Mouse (Mus musculus) midbrain, embryonic 10.5 days (tissue): ENCODE results near the gene Pcyt1a. TPM values are rescaled to one million over a fixed set of nuclear protein-coding genes. Genes with fewer than 3 reads are reported as not detected.

Experiments used
- DNase-seq: peaks from one replicate; pipeline ENCODE4 v3.0.0-alpha.2; 2017; ENCODE audit warnings: low spot score
- H3K27ac ChIP-seq: fragments of 300-500 bp; sonication (generic); replicated peaks from 2 replicates; pipeline ENCODE4 v1.5.1; 2016; ENCODE audit warnings: mild to moderate bottlenecking
- H3K27me3 ChIP-seq: fragments of 300-500 bp; sonication (generic); 2 replicates; pipeline ENCODE4 v1.6.1; 2016; ENCODE audit warnings: low read depth, mild to moderate bottlenecking; ENCODE audit not compliant: poor library complexity, severe bottlenecking
- H3K36me3 ChIP-seq: fragments of 300-500 bp; sonication (generic); 2 replicates; pipeline ENCODE4 v1.6.1; 2016; ENCODE audit warnings: mild to moderate bottlenecking, moderate library complexity
- H3K4me1 ChIP-seq: fragments of 300-500 bp; sonication (generic); 2 replicates; pipeline ENCODE4 v1.6.1; 2016
- H3K4me3 ChIP-seq: fragments of 300-500 bp; sonication (generic); 2 replicates; pipeline ENCODE4 v1.5.1; 2016; ENCODE audit warnings: mild to moderate bottlenecking, moderate library complexity
- H3K9me3 ChIP-seq: fragments of 300-500 bp; sonication (generic); replicated peaks from 2 replicates; pipeline ENCODE4 v1.6.1; 2016; ENCODE audit warnings: mild to moderate bottlenecking
- WGBS: fragments of 180-500 bp; shearing (Covaris S2); methylation state at CpG from one replicate; pipeline ENCODE4 v1.1.7; 2016; 5-methylcytosine and 5-hydroxymethylcytosine counted together
- polyA plus RNA-seq: library from polyadenylated mRNA; unstranded; fragments of >200 nt; fragmentation: Nextera tagmentation; extraction: Ambion mirVana; gene quantifications from 2 replicates; pipeline ENCODE4 v1.2.1, GENCODE M21; 2016

Gene Pcyt1a
- polyA plus RNA-seq, 1 experiment from 2014 or later = 43.1 TPM

GRCm38 (mm10) chr16:32462950-32463349 is 32.2 kb downstream of the Pcyt1a start:
- DNase-seq = no peak
- Histone ChIP-seq H3K27me3 (no peaks in the 10 kb centered on the region), H3K27ac (no peak overlapping the region), H3K4me3 (no peak overlapping the region), H3K4me1 (no peaks in the 10 kb centered on the region), H3K36me3 (peaks cover 41% of the 10 kb centered on the region), H3K9me3 (no peaks in the 10 kb centered on the region)
- 96% methylated on average over 16 of the region's 16 CpGs for WGBS

- Histone ChIP-seq H3K27me3 (no peaks in the 10 kb centered on the region), H3K36me3 (peaks cover 46% of the 10 kb centered on the region), H3K4me3 (no peak overlapping the region), H3K9me3 (no peaks in the 10 kb centered on the region), H3K4me1 (no peaks in the 10 kb centered on the region), H3K27ac (no peak overlapping the region)
- DNase-seq = no peak
- WGBS = 92% methylated on average over 2 of the region's 2 CpGs
These were observed 32.7 kb downstream of the Pcyt1a start for GRCm38 (mm10) chr16:32463426-32463825.

DNA sequence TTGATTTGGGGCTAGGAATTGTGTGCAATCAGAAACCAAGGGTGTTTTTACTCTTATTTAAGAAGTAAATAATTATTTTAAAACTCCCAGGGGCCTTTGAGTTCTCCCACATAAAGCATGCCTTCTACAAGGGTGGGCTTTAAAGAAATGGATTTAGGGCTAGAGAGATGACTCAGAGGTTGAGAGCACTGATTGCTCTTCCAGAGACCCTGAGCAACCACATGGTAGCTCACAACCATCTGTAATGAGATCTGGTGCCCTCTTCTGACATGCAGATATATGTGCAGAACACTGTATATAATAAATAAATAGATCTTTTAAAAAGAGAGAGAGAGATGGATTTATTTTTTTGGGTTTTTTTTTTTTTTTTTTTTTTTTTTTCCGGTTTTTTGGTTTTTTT is 34.2 kb downstream of the Pcyt1a start:
- no peaks in the 10 kb centered on the region for H3K9me3 ChIP-seq
- H3K27me3 ChIP-seq = no peaks in the 10 kb centered on the region
- H3K4me3 ChIP-seq = no peak overlapping the region
- no peak for DNase-seq
- H3K27ac ChIP-seq = no peak overlapping the region
- peaks cover 57% of the 10 kb centered on the region for H3K36me3 ChIP-seq
- H3K4me1 ChIP-seq = no peaks in the 10 kb centered on the region
- 0% methylated on average over 1 of the region's 1 CpGs for WGBS

DNA sequence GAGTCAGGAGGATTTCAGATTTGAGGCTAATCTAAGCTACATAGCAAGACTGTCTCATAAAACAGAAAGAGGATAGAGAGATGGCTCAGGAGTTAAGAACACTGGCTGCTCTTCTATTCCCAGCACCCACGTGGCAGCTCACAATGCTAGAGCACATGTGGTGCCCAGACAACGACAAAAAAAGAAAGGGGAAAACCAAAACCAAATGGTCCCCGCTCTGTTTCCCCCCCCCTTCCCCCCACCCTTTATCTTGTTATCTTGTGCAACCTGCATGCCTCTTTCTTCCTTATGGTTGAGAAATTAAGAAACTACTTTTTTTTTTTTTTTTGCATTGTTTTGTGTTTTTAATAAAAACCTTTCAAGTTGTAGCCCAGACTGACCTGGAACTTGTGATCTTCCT is 37.8 kb downstream of the Pcyt1a start:
- WGBS = 83% methylated on average over 3 of the region's 3 CpGs
- peaks cover 78% of the 10 kb centered on the region for H3K36me3 ChIP-seq

GRCm38 (mm10) chr16:32469404-32470105 is 38.8 kb downstream of the Pcyt1a start:
- no peak overlapping the region for H3K27ac ChIP-seq
- H3K36me3 ChIP-seq = peaks cover 67% of the 10 kb centered on the region
- peaks cover 5% of the 10 kb centered on the region; the same call in 1 of the 2 replicates for H3K4me1 ChIP-seq
- 86% methylated on average over 5 of the region's 5 CpGs for WGBS
- no peak overlapping the region for H3K4me3 ChIP-seq
- H3K9me3 ChIP-seq = no peaks in the 10 kb centered on the region
- no peaks in the 10 kb centered on the region for H3K27me3 ChIP-seq
- DNase-seq = no peak

More for the DNA sequence above, 37.8 kb downstream of the Pcyt1a start:
- Histone ChIP-seq H3K4me3 (no peak overlapping the region), H3K27ac (no peak overlapping the region), H3K9me3 (no peaks in the 10 kb centered on the region), H3K27me3 (no peaks in the 10 kb centered on the region), H3K4me1 (peaks cover 5% of the 10 kb centered on the region; the same call in 1 of the 2 replicates)
- DNase-seq = no peak

GRCm38 (mm10) chr16:32472276-32473015 is 41.7 kb downstream of the Pcyt1a start:
- Histone ChIP-seq H3K27me3 (no peaks in the 10 kb centered on the region), H3K36me3 (peaks cover 53% of the 10 kb centered on the region), H3K4me1 (peaks cover 5% of the 10 kb centered on the region; the same call in 1 of the 2 replicates), H3K9me3 (no peaks in the 10 kb centered on the region), H3K4me3 (no peak overlapping the region), H3K27ac (no peak overlapping the region; the same call in 1 of the 2 replicates)
- WGBS = 86% methylated on average over 7 of the region's 7 CpGs
- no peak for DNase-seq

- Histone ChIP-seq H3K9me3 (no peaks in the 10 kb centered on the region), H3K4me3 (no peak overlapping the region), H3K27me3 (no peaks in the 10 kb centered on the region), H3K4me1 (peaks cover 3% of the 10 kb centered on the region; the same call in 1 of the 2 replicates), H3K27ac (no peak overlapping the region), H3K36me3 (peaks cover 8% of the 10 kb centered on the region)
- WGBS = 91% methylated on average over 6 of the region's 6 CpGs
- DNase-seq = no peak
These were observed 46.6 kb downstream of the Pcyt1a start for GRCm38 (mm10) chr16:32477315-32477714.

DNA sequence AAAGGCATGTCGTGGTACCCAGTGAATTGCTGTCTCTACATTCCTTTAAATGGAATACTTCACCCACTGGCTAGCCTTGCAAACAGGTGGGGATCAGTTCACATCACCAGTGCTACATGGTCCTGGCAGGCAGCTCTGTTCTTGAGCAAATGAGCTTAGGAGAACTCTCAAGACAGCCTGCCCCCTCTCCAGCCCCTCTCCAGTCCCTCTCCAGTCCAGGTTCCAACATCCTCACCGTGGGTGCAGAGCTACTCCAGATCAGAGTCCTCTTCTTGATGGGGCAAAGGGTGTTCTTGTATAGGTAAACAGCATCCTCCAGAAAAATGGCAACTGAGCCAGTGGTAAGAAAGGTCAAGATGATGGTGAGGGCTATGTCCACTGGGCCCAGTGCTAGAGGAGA is 48.7 kb downstream of the Pcyt1a start:
- WGBS = 70% methylated on average over 2 of the region's 2 CpGs
- no peaks in the 10 kb centered on the region for H3K27me3 ChIP-seq
- H3K36me3 ChIP-seq = no peaks in the 10 kb centered on the region
- no peak overlapping the region for H3K4me3 ChIP-seq
- no peak overlapping the region for H3K27ac ChIP-seq
- peaks cover 6% of the 10 kb centered on the region for H3K4me1 ChIP-seq
- H3K9me3 ChIP-seq = no peaks in the 10 kb centered on the region
- DNase-seq = no peak

GRCm38 (mm10) chr16:32484431-32484871 is 53.7 kb downstream of the Pcyt1a start:
- no peak overlapping the region; the same call in 1 of the 2 replicates for H3K27ac ChIP-seq
- H3K9me3 ChIP-seq = no peaks in the 10 kb centered on the region
- H3K27me3 ChIP-seq = no peaks in the 10 kb centered on the region
- H3K36me3 ChIP-seq = no peaks in the 10 kb centered on the region
- 51% methylated on average over 7 of the region's 7 CpGs for WGBS
- DNase-seq = no peak
- H3K4me3 ChIP-seq = no peak overlapping the region
- peaks cover 20% of the 10 kb centered on the region for H3K4me1 ChIP-seq

GRCm38 (mm10) chr16:32485209-32485608 is 54.5 kb downstream of the Pcyt1a start:
- no peaks in the 10 kb centered on the region for H3K9me3 ChIP-seq
- H3K27me3 ChIP-seq = no peaks in the 10 kb centered on the region
- no peak for DNase-seq
- H3K27ac ChIP-seq = no peak overlapping the region
- WGBS = 85% methylated on average over 2 of the region's 2 CpGs
- peaks cover 20% of the 10 kb centered on the region for H3K4me1 ChIP-seq
- no peaks in the 10 kb centered on the region for H3K36me3 ChIP-seq
- no peak overlapping the region for H3K4me3 ChIP-seq

- Histone ChIP-seq H3K27ac (no peak overlapping the region), H3K36me3 (no peaks in the 10 kb centered on the region), H3K9me3 (no peaks in the 10 kb centered on the region), H3K4me3 (no peak overlapping the region), H3K27me3 (no peaks in the 10 kb centered on the region), H3K4me1 (peaks cover 20% of the 10 kb centered on the region)
- no peak for DNase-seq
- 83% methylated on average over 6 of the region's 6 CpGs for WGBS
These were observed 55.3 kb downstream of the Pcyt1a start for GRCm38 (mm10) chr16:32486046-32486445.

GRCm38 (mm10) chr16:32487234-32488111 is 56.8 kb downstream of the Pcyt1a start, which contains the start of gene Slc51a:
Gene Slc51a, minus strand, starts transcription at chr16:32487879.
- no peak for DNase-seq
- 61% methylated on average over 15 of the region's 15 CpGs for WGBS
- Histone ChIP-seq H3K27ac (no peak within 1 kb of the TSS), H3K4me3 (no peak within 1 kb of the TSS), H3K36me3 (no peaks in the 10 kb centered on the region), H3K9me3 (no peaks in the 10 kb centered on the region), H3K4me1 (peaks cover 20% of the 10 kb centered on the region), H3K27me3 (no peaks in the 10 kb centered on the region)
